Mouse (Mus musculus): ENCODE measurements at regions not wholly inside any gene's neighbourhood (a gene's known extent, or its start where the extent isn't known, plus 50 kb on each side); places are given as distances from the start of the nearest gene placed in this dataset.

DNA sequence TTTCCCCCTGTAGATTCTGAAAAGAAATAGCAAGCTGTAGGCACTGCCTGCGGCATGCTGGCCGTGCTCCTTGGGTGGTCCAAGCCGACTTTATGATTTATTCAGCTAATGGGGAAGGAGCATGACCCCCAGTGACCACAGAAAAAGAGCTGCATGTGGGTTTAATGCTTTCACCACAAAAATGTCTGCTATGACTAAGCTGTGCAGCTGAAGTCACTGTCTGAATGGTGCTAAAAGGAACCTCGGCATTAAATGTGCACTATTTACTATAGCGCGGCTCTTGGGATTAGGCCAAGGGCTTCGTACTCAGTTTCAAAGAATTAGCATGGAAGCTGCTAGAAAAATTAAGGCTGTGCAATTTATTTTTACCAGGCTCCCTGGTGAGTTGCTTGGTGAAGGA lies 178.8 kb upstream of the Gypa start:
- Histone ChIP-seq H3K4me3 (peak overlapping the region; percentile 42), H3K36me3 (no peaks in the 10 kb centered on the region), H3K9me3 (no peaks in the 10 kb centered on the region), H3K27ac (no peak overlapping the region), H3K27me3 (ENCODE audit: insufficient read depth, poor library complexity, severe bottlenecking) (peaks cover 49% of the 10 kb centered on the region), H3K4me1 (replicated peaks) (peaks cover 37% of the 10 kb centered on the region)
- 6% methylated on average over 7 of the region's 7 CpGs for WGBS
- DNase-seq (ENCODE audit: low spot score) = peak; percentile 79

DNA sequence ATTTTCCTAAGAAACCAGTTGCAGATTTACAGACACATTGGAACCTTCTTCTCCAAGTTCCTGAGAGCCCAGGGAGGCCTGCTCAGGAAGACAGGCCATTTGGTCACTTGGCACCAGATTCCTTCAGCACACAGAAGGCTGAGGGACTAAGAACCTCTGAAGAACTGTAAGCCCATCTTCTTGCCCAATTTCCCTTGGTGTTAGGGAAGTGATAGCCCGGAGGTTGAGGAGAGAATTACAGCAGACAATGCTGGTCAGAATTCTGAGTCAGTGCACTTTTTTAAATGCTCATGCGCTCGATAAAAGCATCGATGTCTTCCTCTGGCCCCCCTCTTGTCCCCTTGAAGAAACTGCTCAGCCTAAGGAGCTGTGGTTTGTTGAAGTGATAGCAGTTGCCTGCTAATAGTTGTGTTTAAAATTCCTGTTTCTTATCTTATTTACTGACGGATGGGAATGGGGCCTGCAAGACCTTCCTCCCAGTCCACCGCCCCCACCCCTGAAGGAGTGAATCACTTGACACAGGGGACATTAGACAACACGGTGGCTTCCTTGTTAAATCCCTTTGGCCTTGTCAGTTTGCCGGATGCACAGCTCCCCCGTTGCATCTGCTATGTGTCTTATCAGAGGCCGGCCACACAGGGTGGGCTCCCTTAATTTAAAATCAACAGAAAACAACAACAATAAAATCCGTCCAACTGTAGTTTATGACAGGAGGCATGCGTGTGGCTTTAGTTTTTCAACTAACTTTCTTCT lies 179.5 kb upstream of the Gypa start:
- 35% methylated on average over 12 of the region's 12 CpGs for WGBS
- H3K27ac ChIP-seq = 0 out of 2 replicates have a peak overlapping the region, but pooled peaks have one; percentile 59
- DNase-seq (ENCODE audit: low spot score) = peak; percentile 12

DNA sequence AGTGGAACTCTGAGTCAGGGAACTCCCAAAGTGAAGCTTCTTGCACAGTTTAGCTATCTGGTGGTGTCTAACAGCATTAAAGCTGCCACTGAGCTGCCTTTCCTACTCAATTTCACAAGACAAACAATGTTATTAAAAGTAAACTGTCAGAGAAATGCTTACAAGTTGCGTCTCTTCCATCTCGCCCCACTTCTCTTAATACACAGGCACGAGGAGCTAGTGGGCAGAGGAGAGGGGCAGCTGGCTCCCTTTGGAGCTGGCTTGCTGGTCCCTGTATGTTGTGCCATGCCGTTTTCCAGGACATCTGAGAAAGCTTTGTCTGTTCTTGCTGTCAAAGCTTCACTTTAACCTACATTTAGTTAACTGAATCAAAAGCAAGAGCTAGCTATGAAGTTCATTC lies 185.8 kb upstream of the Gypa start:
- no peaks in the 10 kb centered on the region for H3K36me3 ChIP-seq
- H3K4me3 ChIP-seq = no peak overlapping the region
- DNase-seq (ENCODE audit: low spot score) = no peak
- 84% methylated on average over 4 of the region's 4 CpGs for WGBS
- H3K4me1 ChIP-seq (replicated peaks) = no peaks in the 10 kb centered on the region
- peaks cover 7% of the 10 kb centered on the region for H3K27me3 ChIP-seq (ENCODE audit: insufficient read depth, poor library complexity, severe bottlenecking)
- H3K27ac ChIP-seq = no peak overlapping the region
- no peaks in the 10 kb centered on the region for H3K9me3 ChIP-seq

More for the DNA sequence above, 179.5 kb upstream of the Gypa start:
- Histone ChIP-seq H3K4me3 (no peak overlapping the region), H3K4me1 (replicated peaks) (peaks cover 37% of the 10 kb centered on the region), H3K36me3 (no peaks in the 10 kb centered on the region), H3K9me3 (no peaks in the 10 kb centered on the region), H3K27me3 (ENCODE audit: insufficient read depth, poor library complexity, severe bottlenecking) (peaks cover 49% of the 10 kb centered on the region)

DNA sequence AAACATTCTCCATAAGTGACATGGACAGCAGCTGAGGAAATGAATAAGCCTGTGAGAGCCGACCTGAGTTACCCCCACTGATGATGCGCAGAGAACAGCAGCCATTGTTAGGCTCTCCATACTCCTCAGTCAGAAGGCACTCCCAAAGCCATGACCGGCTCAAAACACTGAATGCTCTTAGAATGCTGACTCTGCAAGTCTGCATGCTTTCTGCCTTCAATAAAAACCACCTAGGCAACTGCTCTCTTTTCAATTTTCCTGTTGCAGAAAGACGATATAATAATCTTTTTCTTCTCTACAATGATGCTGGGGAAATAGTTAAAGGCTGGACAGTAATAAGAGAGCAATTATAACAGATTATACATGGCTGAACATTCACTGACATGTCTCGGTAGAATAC lies 195.0 kb upstream of the Gypa start:
- Histone ChIP-seq H3K9me3 (no peaks in the 10 kb centered on the region), H3K27ac (no peak overlapping the region), H3K36me3 (no peaks in the 10 kb centered on the region), H3K4me3 (no peak overlapping the region), H3K27me3 (ENCODE audit: insufficient read depth, poor library complexity, severe bottlenecking) (no peaks in the 10 kb centered on the region), H3K4me1 (replicated peaks) (0 out of 2 replicates have a peak, but pooled peaks cover 3% of the 10 kb centered on the region)
- 70% methylated on average over 5 of the region's 5 CpGs for WGBS
- DNase-seq (ENCODE audit: low spot score) = no peak

DNA sequence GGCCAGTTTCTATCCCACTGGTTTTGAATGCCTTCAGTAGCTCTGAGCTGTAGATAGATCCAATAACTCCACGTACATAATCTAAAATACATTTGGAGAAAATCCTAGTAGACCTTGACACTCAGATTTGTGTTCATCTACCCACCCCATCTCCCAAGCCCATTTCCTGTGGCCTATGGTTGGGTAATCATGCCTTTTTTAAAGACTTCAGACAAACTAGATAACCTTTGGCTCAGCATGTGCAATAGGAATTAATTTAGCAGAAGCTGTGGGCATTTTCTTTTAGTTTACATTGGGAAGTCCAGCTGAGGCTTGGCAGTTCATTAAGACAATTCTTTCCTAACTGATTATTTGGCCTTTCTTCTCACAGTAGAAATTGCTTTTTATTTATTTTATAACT lies 203.3 kb upstream of the Gypa start:
- DNase-seq (ENCODE audit: low spot score) = no peak
- H3K36me3 ChIP-seq = no peaks in the 10 kb centered on the region
- no peak overlapping the region for H3K27ac ChIP-seq
- H3K4me3 ChIP-seq = no peak overlapping the region
- H3K4me1 ChIP-seq (replicated peaks) = no peaks in the 10 kb centered on the region
- H3K27me3 ChIP-seq (ENCODE audit: insufficient read depth, poor library complexity, severe bottlenecking) = no peaks in the 10 kb centered on the region
- WGBS = 90% methylated on average over 1 of the region's 1 CpGs
- no peaks in the 10 kb centered on the region for H3K9me3 ChIP-seq

DNA sequence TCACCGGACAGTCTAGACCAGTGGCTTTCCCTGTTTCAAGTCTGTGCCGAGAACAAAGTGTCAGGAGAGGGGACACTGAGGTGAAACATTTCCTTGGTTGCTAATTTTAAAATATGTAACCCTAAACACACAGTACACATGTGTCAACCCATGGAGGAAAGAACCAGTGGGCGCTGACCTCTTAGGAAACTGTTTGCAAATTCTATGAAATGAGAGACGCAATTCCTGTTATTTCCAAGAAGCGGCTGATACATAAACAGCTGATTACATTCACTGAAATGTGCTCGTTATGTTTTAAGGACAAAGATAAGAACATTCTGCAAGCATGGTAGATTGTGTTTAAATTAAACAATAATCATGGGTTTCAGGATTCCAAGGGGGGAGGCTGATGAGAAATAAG lies 204.3 kb upstream of the Gypa start:
- Histone ChIP-seq H3K4me1 (replicated peaks) (no peaks in the 10 kb centered on the region), H3K27me3 (ENCODE audit: insufficient read depth, poor library complexity, severe bottlenecking) (no peaks in the 10 kb centered on the region), H3K27ac (no peak overlapping the region), H3K36me3 (no peaks in the 10 kb centered on the region), H3K4me3 (no peak overlapping the region), H3K9me3 (no peaks in the 10 kb centered on the region)
- 92% methylated on average over 6 of the region's 6 CpGs for WGBS
- DNase-seq (ENCODE audit: low spot score) = no peak

DNA sequence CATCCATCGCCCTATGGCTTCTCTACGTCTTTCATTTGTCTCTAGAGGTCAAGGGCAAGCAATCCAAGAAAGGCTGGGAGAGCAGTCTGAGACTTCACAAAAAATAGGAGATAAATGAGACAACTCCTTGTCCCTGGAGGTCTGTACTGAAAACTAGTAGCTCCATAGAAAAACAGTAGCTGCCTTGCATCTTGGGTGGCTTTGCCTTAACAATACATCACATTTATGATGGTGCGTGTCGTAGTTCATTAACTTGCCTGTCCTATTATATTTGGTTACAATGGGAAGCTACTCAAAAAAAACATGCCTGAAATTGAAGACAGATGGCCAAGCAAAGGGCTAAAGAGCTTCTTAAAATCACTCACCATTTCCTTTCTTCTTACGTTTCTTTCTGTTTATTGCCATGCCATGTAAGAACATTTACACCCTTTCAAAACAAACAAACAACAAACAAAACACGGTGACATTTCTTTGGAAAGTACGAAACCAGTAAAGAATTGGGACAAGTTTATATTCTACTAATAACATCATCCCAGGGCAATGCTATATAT lies 211.2 kb upstream of the Hhip start:
- no peaks in the 10 kb centered on the region for H3K36me3 ChIP-seq
- H3K4me3 ChIP-seq = no peak overlapping the region
- no peaks in the 10 kb centered on the region for H3K27me3 ChIP-seq (ENCODE audit: insufficient read depth, poor library complexity, severe bottlenecking)
- DNase-seq (ENCODE audit: low spot score) = no peak
- 53% methylated on average over 7 of the region's 7 CpGs for WGBS
- H3K9me3 ChIP-seq = no peaks in the 10 kb centered on the region
- no peak overlapping the region for H3K27ac ChIP-seq
- H3K4me1 ChIP-seq (replicated peaks) = 0 out of 2 replicates have a peak, but pooled peaks cover 4% of the 10 kb centered on the region

DNA sequence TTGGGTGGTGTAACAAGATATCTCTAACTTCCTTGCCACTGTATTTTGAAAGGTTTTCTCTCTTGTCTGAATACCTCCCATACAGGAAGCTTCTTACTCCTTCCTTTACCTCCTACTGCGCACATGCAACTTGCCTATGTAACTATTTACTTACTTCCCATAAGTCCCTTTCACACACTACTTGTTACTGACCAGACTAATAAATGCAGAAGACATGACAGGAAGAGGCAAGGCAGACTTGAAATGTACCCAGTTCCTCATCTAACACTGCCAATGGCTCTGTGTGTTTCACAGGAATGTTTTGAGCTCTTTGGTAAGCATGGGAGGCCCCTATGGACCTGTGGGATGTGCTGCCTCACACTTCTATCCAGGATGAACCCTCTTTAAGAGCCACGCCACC lies 207.1 kb upstream of the Hhip start:
- no peak overlapping the region for H3K4me3 ChIP-seq
- 82% methylated on average over 2 of the region's 2 CpGs for WGBS
- H3K4me1 ChIP-seq (replicated peaks) = peaks cover 5% of the 10 kb centered on the region; the same call in 1 of the 2 replicates
- no peak for DNase-seq (ENCODE audit: low spot score)
- H3K36me3 ChIP-seq = no peaks in the 10 kb centered on the region
- no peaks in the 10 kb centered on the region for H3K9me3 ChIP-seq
- no peak overlapping the region for H3K27ac ChIP-seq
- H3K27me3 ChIP-seq (ENCODE audit: insufficient read depth, poor library complexity, severe bottlenecking) = no peaks in the 10 kb centered on the region

DNA sequence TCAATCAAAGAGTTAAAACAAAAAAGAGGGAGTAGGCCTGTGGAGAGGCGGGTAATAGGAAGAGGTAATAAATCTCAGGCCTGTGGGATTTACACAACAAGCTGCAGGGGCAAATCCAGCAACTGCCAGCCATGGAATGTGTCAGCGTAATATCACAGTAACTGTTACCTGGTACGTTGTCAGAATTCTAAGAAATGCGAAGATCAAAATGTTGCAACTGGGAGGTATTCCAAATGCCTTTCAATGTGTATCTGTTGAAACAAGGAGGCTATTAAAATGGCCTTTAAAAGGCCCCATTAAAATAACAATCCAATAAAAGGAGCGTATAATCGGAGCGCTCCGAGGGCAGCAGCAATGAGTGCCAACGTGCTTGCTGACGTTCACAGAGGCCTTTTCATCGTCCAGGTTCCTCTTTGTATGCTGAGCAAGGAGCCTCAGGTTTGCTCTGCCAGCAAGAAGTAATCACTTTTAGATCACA lies 205.7 kb upstream of the Hhip start:
- Histone ChIP-seq H3K4me1 (replicated peaks) (peaks cover 5% of the 10 kb centered on the region; the same call in 1 of the 2 replicates), H3K9me3 (no peaks in the 10 kb centered on the region), H3K36me3 (no peaks in the 10 kb centered on the region), H3K27me3 (ENCODE audit: insufficient read depth, poor library complexity, severe bottlenecking) (no peaks in the 10 kb centered on the region), H3K4me3 (no peak overlapping the region), H3K27ac (no peak overlapping the region)
- WGBS = 62% methylated on average over 11 of the region's 11 CpGs
- DNase-seq (ENCODE audit: low spot score) = no peak

DNA sequence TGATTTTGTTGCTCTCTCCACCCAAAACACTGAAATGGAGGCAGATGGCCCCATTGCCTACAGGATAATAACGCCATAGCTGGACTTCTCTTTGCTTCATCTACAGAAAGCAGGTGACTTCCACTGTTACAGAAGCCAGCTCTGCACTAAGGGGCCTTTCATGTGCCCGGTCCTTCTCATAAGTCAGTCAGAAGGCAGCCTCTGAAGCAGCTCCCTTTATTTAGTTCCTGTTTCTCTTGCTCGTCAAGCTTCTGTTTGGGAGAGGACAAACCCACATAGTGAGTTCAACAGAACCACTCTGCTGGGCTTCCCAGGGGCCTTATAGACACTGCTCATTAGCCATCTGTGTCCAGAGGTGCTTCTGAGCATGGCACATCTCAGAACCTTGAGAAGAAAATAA lies 205.1 kb upstream of the Hhip start:
- Histone ChIP-seq H3K27ac (no peak overlapping the region), H3K36me3 (no peaks in the 10 kb centered on the region), H3K4me3 (no peak overlapping the region), H3K4me1 (replicated peaks) (peaks cover 5% of the 10 kb centered on the region; the same call in 1 of the 2 replicates), H3K9me3 (no peaks in the 10 kb centered on the region), H3K27me3 (ENCODE audit: insufficient read depth, poor library complexity, severe bottlenecking) (no peaks in the 10 kb centered on the region)
- no peak for DNase-seq (ENCODE audit: low spot score)
- WGBS = 86% methylated on average over 3 of the region's 3 CpGs

DNA sequence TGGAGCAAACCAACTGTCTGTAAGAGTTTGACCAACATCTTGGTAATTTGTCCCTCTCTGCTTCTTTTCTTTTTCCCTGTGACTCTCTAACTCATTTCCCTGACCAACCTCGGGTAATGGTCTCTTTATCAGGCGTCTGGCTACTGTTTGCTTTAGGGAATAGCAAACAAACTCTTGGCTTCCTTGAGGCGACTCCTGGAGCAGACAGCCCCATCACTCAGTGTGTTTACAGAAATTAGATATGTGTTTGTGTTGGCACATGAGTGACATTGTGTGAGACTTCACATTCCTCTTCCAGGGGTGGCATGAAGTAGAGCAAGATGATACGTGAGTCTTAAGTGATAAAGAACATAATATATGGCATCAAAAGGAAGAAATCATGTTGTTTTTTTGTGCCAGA lies 195.7 kb upstream of the Hhip start:
- Histone ChIP-seq H3K4me3 (no peak overlapping the region), H3K9me3 (no peaks in the 10 kb centered on the region), H3K27ac (no peak overlapping the region), H3K4me1 (replicated peaks) (peaks cover 8% of the 10 kb centered on the region; the same call in 1 of the 2 replicates), H3K36me3 (no peaks in the 10 kb centered on the region), H3K27me3 (ENCODE audit: insufficient read depth, poor library complexity, severe bottlenecking) (no peaks in the 10 kb centered on the region)
- WGBS = 64% methylated on average over 4 of the region's 4 CpGs
- DNase-seq (ENCODE audit: low spot score) = no peak

DNA sequence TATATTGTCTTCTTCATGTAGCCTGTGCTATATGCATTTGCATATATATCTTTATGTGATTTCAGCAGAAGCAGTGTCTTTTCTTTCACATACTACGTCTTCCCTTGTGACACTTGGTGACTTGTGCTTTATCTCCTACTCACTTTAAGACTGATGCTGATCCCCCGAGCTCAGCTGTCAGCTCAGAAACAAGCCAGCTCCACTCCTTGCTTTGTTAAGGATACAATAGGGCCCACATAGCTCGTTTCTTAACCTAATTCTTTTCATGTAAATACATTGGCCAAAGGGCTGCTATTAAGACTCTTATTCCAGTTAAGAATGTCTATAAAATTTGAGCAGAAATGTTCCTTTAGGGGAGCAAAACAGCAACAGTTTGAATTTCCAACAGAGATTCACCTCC lies 193.8 kb upstream of the Hhip start:
- H3K9me3 ChIP-seq = no peaks in the 10 kb centered on the region
- 12% methylated on average over 3 of the region's 3 CpGs for WGBS
- no peak for DNase-seq (ENCODE audit: low spot score)
- no peaks in the 10 kb centered on the region for H3K27me3 ChIP-seq (ENCODE audit: insufficient read depth, poor library complexity, severe bottlenecking)
- H3K4me3 ChIP-seq = no peak overlapping the region
- H3K36me3 ChIP-seq = no peaks in the 10 kb centered on the region
- H3K4me1 ChIP-seq (replicated peaks) = peaks cover 8% of the 10 kb centered on the region; the same call in 1 of the 2 replicates
- no peak overlapping the region for H3K27ac ChIP-seq

DNA sequence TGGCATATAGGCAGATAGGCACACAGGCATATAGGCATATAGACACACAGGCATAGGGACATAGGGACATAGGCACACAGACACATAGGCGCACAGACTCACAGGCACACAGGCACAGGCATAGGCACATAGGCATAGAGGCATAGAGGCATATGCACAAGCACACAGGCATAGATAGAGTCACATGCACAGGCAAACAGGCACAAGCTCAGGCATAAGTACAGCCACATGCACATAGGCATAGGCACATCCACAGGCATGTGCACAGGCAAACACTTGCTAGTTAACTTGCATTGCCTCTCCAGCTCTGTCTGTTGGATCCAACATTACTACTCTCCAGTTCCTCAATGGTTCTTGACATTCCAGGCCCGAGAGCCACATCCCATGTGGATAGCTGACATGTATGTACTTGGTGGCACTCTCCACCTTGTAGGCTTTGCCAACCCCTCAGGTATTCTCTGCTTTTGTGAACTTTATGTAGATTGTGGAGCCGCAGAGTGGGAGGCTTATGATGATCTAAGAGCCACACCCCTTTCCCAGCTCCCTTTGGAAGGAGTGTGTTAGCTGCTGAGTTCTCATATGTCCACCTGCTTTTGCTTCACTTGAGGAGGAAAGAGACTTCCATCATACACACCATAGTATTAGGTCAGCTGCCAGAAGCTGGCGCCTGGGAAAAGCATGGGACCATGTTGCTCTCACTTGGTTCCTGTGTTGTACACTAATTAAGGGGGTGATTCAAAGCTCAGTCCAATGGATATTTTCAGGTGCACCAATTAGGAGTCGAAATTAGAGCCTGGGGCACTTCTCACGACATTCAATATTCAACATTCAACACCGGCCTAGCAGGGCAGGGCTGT lies 192.7 kb upstream of the Hhip start:
- 82% methylated on average over 7 of the region's 7 CpGs for WGBS
- Histone ChIP-seq H3K9me3 (no peaks in the 10 kb centered on the region), H3K27ac (no peak overlapping the region), H3K36me3 (no peaks in the 10 kb centered on the region), H3K27me3 (ENCODE audit: insufficient read depth, poor library complexity, severe bottlenecking) (no peaks in the 10 kb centered on the region), H3K4me1 (replicated peaks) (peaks cover 8% of the 10 kb centered on the region; the same call in 1 of the 2 replicates), H3K4me3 (no peak overlapping the region)
- DNase-seq (ENCODE audit: low spot score) = no peak

Measured in hindbrain, embryonic 10.5 days (tissue).